In genomic region chr1:112355816-112356215, GRCm38 (mm10) we compare ENCODE assay signal across 20 mouse cellular contexts.
DNase-seq lines count a peak whose midpoint lies in the region; TF ChIP-seq lines count a peak whose summit lies in the region.
"Had no signal": no experiment of that assay in that cellular context is flagged by ENCODE, and none has a peak within 500 bp of the region (broad histone marks: within the 10 kb centered on the region; RNA-seq: fewer than 3 reads in every experiment).

No protein-coding gene starts in this region.

- H3K27ac ChIP-seq in left cerebral cortex, adult 2 months, result no peak overlapping the region
- H3K27ac ChIP-seq: embryonic facial prominence, embryonic 12.5 days; embryonic facial prominence, embryonic 15.5 days; heart, embryonic 15.5 days; hindbrain, embryonic 14.5 days; hindbrain, postnatal 0 days had no signal

- no peak overlapping the region for H3K4me3 ChIP-seq in left cerebral cortex, adult 2 months
- H3K4me3 ChIP-seq: embryonic facial prominence, embryonic 12.5 days; embryonic facial prominence, embryonic 15.5 days; heart, embryonic 12.5 days; heart, embryonic 15.5 days had no signal

- TF ChIP-seq CTCF in left cerebral cortex, adult 2 months (IDR thresholded peaks at IDR 0.05), result no peak

- peak; percentile 28 to 76 for DNase-seq in adrenal gland, adult (ENCODE audit: inconsistent age in 2 of 2, low spot score in 1 of 2)
- DNase-seq in adrenal gland, adult 18-20 months (ENCODE audit: low spot score in 2 of 2), result no peak
- DNase-seq in ovary, adult 18-20 months (ENCODE audit: low spot score), result peak; percentile 12
- DNase-seq in ovary, postnatal 36 days (ENCODE audit: low spot score), result no peak
- DNase-seq in adrenal gland, postnatal 25 days, result peak; percentile 21
- DNase-seq in embryo, embryonic 10.5 days (ENCODE audit: low spot score), result no peak
- DNase-seq in left cerebral cortex, adult 2 months (ENCODE audit: extremely low spot score in 1 of 2, low spot score in 2 of 2), result no peak
- DNase-seq: cerebellum, adult 18-20 months; cerebellum, adult 9-10 months; cerebellum, postnatal 14 days; gastrocnemius, postnatal 25 days; heart, adult 18-20 months; heart, postnatal 10 days; heart, postnatal 4 days had no signal

- intact Hi-C loops in left cerebral cortex, adult 2 months (cut with DNase I), result no loop called here

Comparison
In these comparisons a context has a peak if more than half of its experiments do, and no peak if none do; other contexts are left out.
1. DNase-seq: peak in adrenal gland, adult (2 of 2), ovary, adult 18-20 months (single experiment) and adrenal gland, postnatal 25 days (single experiment); none in adrenal gland, adult 18-20 months (0 of 2), ovary, postnatal 36 days (single experiment), embryo, embryonic 10.5 days (single experiment) and left cerebral cortex, adult 2 months (0 of 2).